Mouse (Mus musculus) lung, adult 10 weeks (tissue): Measurements from ENCODE around the gene Coil. TPM values are rescaled to one million over a fixed set of nuclear protein-coding genes. Genes with fewer than 3 reads are reported as not detected.

ENCODE experiments used
- polyA plus RNA-seq: library from polyadenylated mRNA; stranded (reverse); fragments of 350-450 nt; fragmentation: Illumina TruSeq; extraction: RNeasy Lipid Tissue Mini Kit (QIAGEN cat#74804); gene quantifications from one replicate; pipeline ENCODE4 v1.2.3, GENCODE M21; 2014; ENCODE audit warnings: low read depth, low replicate concordance; ENCODE audit not compliant: insufficient read depth

Coil gene
- polyA plus RNA-seq: 4.1 TPM

GRCm38 (mm10) chr11:88970202-88970732, at the start of gene Coil:
Gene Coil (plus strand): TSS chr11:88970252.

GRCm38 (mm10) chr11:88955217-88955969, 14.7 kb upstream of the Coil start, which contains the start of gene Scpep1:
Gene Scpep1 (minus strand): TSS chr11:88955465.

GRCm38 (mm10) chr11:88966881-88967361, 3.1 kb upstream of the Coil start, which contains the start of gene Elobl:
Gene Elobl (minus strand): TSS chr11:88966931.

GRCm38 (mm10) chr11:88998974-88999722, 29.1 kb downstream of the Coil start, which contains the start of gene Trim25:
Gene Trim25 (plus strand): TSS chr11:88999376.

Other genes with a start within 250 kb of the Coil start
- gene Akap1, start 105.7 kb upstream of the Coil start, polyA plus RNA-seq: 8.5 TPM
- gene Scpep1, start 14.8 kb upstream of the Coil start, polyA plus RNA-seq: 34.4 TPM
- not detected for gene Elobl, start 3.3 kb upstream of the Coil start, polyA plus RNA-seq
- 21.9 TPM for gene Trim25, start 29.1 kb downstream of the Coil start, polyA plus RNA-seq
- gene Dgke, start 96.6 kb downstream of the Coil start, polyA plus RNA-seq: 4.5 TPM
- not detected for gene Gm525, start 103.6 kb downstream of the Coil start, polyA plus RNA-seq